Mouse (Mus musculus): ENCODE measurements around the gene Dpagt1. TPM values are rescaled to one million over a fixed set of nuclear protein-coding genes. Genes with fewer than 3 reads are reported as not detected.

Dpagt1 gene
- polyA plus RNA-seq, 1 experiment from 2014 or later = 38.0 TPM

- H3K36me3 ChIP-seq = peaks cover 17% of the 10 kb centered on the region
- H3K4me2 ChIP-seq = no peak overlapping the region
- ATAC-seq (ENCODE audit: insufficient number of reproducible peaks, low FRiP score, low TSS enrichment, low read depth) = no peak
- H3K4me1 ChIP-seq = peaks cover 22% of the 10 kb centered on the region
- 68% methylated on average over 2 of the region's 2 CpGs for WGBS
- H3K27me3 ChIP-seq = no peaks in the 10 kb centered on the region
- no peaks in the 10 kb centered on the region for H3K9me3 ChIP-seq
- no peak overlapping the region for H3K9ac ChIP-seq
- H3K4me3 ChIP-seq = no peak overlapping the region
- H3K27ac ChIP-seq = no peak overlapping the region
Measured at GRCm38 (mm10) chr9:44307248-44307647, 18.6 kb upstream of the Dpagt1 start.

- 64% methylated on average over 3 of the region's 3 CpGs for WGBS
- peaks cover 31% of the 10 kb centered on the region for H3K36me3 ChIP-seq
- no peak overlapping the region for H3K4me3 ChIP-seq
- no peak for ATAC-seq (ENCODE audit: insufficient number of reproducible peaks, low FRiP score, low TSS enrichment, low read depth)
- no peak overlapping the region for H3K4me2 ChIP-seq
- H3K27me3 ChIP-seq = no peaks in the 10 kb centered on the region
- H3K9me3 ChIP-seq = no peaks in the 10 kb centered on the region
- H3K9ac ChIP-seq = no peak overlapping the region
- H3K27ac ChIP-seq = no peak overlapping the region
- H3K4me1 ChIP-seq = peaks cover 9% of the 10 kb centered on the region
Measured at GRCm38 (mm10) chr9:44309756-44310155, 16.1 kb upstream of the Dpagt1 start.

DNA sequence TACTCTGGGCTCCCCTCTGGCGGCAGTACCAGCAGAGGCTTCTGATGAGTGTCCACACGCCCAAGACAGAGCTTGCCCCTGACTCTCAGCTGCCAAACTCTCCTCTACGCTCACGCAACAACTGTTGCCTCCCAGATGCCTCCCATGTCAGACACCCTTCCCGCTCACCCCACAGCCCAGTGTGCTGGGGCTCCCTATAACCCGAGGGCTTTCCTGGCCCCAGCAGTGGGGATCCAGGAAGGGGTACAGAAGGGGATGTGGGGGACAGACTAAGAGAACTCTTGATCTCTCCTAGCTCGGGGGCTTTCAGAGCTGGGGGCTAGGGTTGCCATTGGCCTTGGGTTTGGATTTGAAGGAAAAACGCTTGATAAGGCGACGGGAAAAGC lies 15.1 kb upstream of the Dpagt1 start:
- no peak overlapping the region for H3K27ac ChIP-seq
- no peaks in the 10 kb centered on the region for H3K27me3 ChIP-seq
- no peak overlapping the region for H3K9ac ChIP-seq
- 38% methylated on average over 10 of the region's 10 CpGs for WGBS
- no peaks in the 10 kb centered on the region for H3K9me3 ChIP-seq
- no peak overlapping the region for H3K4me3 ChIP-seq
- no peak for ATAC-seq (ENCODE audit: insufficient number of reproducible peaks, low FRiP score, low TSS enrichment, low read depth)
- peaks cover 7% of the 10 kb centered on the region; the same call in 1 of the 2 replicates for H3K4me1 ChIP-seq
- H3K36me3 ChIP-seq = peaks cover 41% of the 10 kb centered on the region
- H3K4me2 ChIP-seq = 0 out of 2 replicates have a peak overlapping the region, but pooled peaks have one; percentile 11

GRCm38 (mm10) chr9:44311136-44312134 lies 14.4 kb upstream of the Dpagt1 start:
- peaks cover 7% of the 10 kb centered on the region; the same call in 1 of the 2 replicates for H3K4me1 ChIP-seq
- peak overlapping the region; percentile 33 for H3K27ac ChIP-seq
- no peak overlapping the region for H3K4me3 ChIP-seq
- 0 out of 2 replicates have a peak overlapping the region, but pooled peaks have one; percentile 11 for H3K4me2 ChIP-seq
- no peaks in the 10 kb centered on the region for H3K27me3 ChIP-seq
- WGBS = 17% methylated on average over 27 of the region's 27 CpGs
- H3K36me3 ChIP-seq = peaks cover 48% of the 10 kb centered on the region
- H3K9ac ChIP-seq = no peak overlapping the region
- no peak for ATAC-seq (ENCODE audit: insufficient number of reproducible peaks, low FRiP score, low TSS enrichment, low read depth)
- no peaks in the 10 kb centered on the region for H3K9me3 ChIP-seq

DNA sequence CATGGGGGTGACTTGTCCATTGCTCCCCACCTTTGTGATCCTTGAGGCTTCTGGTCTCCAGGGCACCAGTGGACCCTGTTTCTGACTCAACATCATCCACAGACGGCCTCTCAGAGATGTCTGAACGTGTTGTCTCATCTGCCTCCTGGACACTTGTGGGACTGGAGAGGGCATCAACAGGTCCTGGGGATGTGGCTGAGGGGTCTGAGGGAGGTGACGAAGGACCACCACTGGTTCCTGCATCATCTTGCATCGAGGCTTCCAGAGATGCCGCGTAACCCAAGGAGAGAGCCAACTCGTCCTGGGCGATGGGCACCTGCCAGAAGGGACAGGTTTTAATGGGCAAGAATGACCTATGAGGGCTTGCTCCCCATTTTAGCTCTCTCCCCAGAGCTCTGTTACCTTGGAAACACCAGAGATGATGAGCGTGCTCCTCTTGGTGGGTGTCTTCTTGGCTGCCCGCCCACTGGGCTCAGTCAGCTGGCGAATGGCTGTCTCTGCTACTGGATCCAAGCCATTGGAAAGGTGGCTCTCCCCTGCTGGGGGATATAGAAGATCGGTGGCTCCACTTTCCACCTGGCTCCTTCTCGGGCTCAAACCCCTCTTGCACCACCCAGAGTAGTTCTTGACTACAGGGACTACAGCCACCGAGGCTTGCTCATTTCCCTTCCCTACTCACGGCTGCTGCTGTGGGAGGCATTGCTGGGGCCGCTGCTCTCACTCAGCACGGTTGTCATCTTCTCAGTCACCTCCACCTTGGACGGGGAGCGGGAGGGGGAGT lies 12.2 kb upstream of the Dpagt1 start:
- no peak overlapping the region for H3K27ac ChIP-seq
- no peak overlapping the region for H3K9ac ChIP-seq
- H3K4me2 ChIP-seq = no peak overlapping the region
- 84% methylated on average over 19 of the region's 19 CpGs for WGBS
- H3K4me3 ChIP-seq = no peak overlapping the region
- no peaks in the 10 kb centered on the region for H3K9me3 ChIP-seq
- peaks cover 15% of the 10 kb centered on the region for H3K4me1 ChIP-seq
- H3K36me3 ChIP-seq = peaks cover 55% of the 10 kb centered on the region
- no peak for ATAC-seq (ENCODE audit: insufficient number of reproducible peaks, low FRiP score, low TSS enrichment, low read depth)
- H3K27me3 ChIP-seq = no peaks in the 10 kb centered on the region

GRCm38 (mm10) chr9:44314257-44314547 lies 11.6 kb upstream of the Dpagt1 start:
- no peak overlapping the region for H3K27ac ChIP-seq
- H3K9me3 ChIP-seq = no peaks in the 10 kb centered on the region
- H3K4me1 ChIP-seq = peaks cover 21% of the 10 kb centered on the region
- no peak overlapping the region for H3K9ac ChIP-seq
- H3K36me3 ChIP-seq = peaks cover 55% of the 10 kb centered on the region
- H3K27me3 ChIP-seq = no peaks in the 10 kb centered on the region
- WGBS = 80% methylated on average over 4 of the region's 4 CpGs
- H3K4me3 ChIP-seq = no peak overlapping the region
- no peak overlapping the region for H3K4me2 ChIP-seq
- no peak for ATAC-seq (ENCODE audit: insufficient number of reproducible peaks, low FRiP score, low TSS enrichment, low read depth)

DNA sequence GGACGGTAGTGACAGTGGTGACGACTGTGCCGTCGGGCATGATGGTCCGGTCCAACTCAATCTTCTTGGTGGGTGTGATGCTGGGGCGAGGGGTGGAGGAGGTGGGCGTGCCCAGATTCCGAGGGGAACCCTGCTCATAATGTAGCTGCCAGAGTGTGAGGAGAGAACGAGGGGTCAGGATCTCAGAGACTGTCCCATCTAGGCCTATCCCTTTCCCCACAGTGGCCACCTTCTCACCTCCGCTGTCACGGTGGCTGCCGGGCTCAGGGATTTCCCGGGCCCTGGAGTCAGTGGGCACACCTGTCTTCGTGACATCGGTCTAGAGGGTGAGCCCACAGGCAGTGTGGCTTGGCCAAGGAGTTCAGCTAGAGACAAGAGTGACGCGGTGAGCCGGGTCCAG lies 10.9 kb upstream of the Dpagt1 start:
- no peak for ATAC-seq (ENCODE audit: insufficient number of reproducible peaks, low FRiP score, low TSS enrichment, low read depth)
- no peak overlapping the region for H3K4me2 ChIP-seq
- H3K4me3 ChIP-seq = no peak overlapping the region
- peaks cover 24% of the 10 kb centered on the region for H3K4me1 ChIP-seq
- H3K9me3 ChIP-seq = no peaks in the 10 kb centered on the region
- WGBS = 92% methylated on average over 18 of the region's 18 CpGs
- H3K27ac ChIP-seq = no peak overlapping the region
- no peak overlapping the region for H3K9ac ChIP-seq
- no peaks in the 10 kb centered on the region for H3K27me3 ChIP-seq
- peaks cover 55% of the 10 kb centered on the region for H3K36me3 ChIP-seq

- no peak overlapping the region for H3K9ac ChIP-seq
- WGBS = 69% methylated on average over 4 of the region's 4 CpGs
- no peaks in the 10 kb centered on the region for H3K9me3 ChIP-seq
- H3K36me3 ChIP-seq = peaks cover 47% of the 10 kb centered on the region
- no peaks in the 10 kb centered on the region for H3K27me3 ChIP-seq
- ATAC-seq (ENCODE audit: insufficient number of reproducible peaks, low FRiP score, low TSS enrichment, low read depth) = no peak
- no peak overlapping the region for H3K4me3 ChIP-seq
- H3K27ac ChIP-seq = no peak overlapping the region
- peaks cover 24% of the 10 kb centered on the region for H3K4me1 ChIP-seq
- H3K4me2 ChIP-seq = no peak overlapping the region
Measured at GRCm38 (mm10) chr9:44317452-44317851, 8.4 kb upstream of the Dpagt1 start.

DNA sequence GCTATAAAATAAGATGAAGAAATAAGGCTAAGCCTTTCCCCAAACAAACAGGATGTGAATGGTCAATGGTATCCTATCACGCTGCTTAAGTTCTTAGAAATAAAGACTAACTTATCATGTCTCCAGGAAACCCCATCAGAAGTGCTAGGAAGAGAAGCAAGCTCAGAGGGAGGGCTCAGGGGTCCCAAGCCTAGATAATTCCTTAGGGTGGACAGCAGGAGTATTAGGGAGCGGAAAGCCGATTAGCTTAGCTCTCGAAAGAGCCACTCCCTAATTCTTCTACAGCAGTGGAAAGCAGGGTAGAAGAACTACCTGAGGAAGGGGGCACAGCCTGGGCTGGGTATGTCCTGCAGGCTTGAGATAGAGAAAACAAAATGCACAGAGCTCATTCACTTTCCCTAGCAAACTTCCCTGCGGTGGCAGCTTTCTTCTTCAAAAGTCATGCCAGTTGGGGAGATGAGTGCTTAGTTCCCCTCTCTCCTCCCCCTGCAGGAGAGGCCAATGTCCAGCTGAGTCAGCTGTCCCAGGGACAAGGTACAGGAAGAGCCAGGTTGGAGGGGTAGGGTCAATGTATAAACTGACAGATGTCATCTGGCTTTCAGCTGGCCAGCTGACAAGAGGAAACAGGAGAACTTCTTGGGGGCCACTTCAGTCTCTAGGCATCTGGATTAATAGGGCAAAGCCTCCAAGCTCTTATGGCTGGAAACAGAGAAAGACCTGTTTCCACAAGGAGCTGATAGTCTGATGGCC lies 7.6 kb upstream of the Dpagt1 start:
- no peaks in the 10 kb centered on the region for H3K9me3 ChIP-seq
- peak overlapping the region; percentile 92 for H3K4me3 ChIP-seq
- peak overlapping the region; percentile 94 for H3K4me2 ChIP-seq
- no peak for ATAC-seq (ENCODE audit: insufficient number of reproducible peaks, low FRiP score, low TSS enrichment, low read depth)
- H3K4me1 ChIP-seq = peaks cover 24% of the 10 kb centered on the region
- 73% methylated on average over 5 of the region's 5 CpGs for WGBS
- H3K27me3 ChIP-seq = no peaks in the 10 kb centered on the region
- no peak overlapping the region for H3K9ac ChIP-seq
- H3K27ac ChIP-seq = no peak overlapping the region
- peaks cover 39% of the 10 kb centered on the region for H3K36me3 ChIP-seq

DNA sequence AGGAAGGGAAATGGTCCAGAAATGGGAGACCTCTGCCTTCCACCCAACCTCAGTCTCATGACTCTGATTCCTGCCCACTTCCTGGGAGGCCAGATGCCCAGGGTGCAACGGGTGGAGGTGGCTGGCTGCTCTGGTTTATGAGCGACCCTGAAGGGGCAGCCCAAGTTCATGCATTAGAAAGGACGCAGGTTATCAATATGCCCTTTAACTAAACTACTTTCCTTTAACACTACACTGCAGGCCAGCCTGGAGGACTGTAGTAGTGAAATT lies 7.1 kb upstream of the Dpagt1 start:
- peak overlapping the region; percentile 94 for H3K4me2 ChIP-seq
- WGBS = 21% methylated on average over 3 of the region's 3 CpGs
- no peak overlapping the region for H3K9ac ChIP-seq
- H3K27me3 ChIP-seq = no peaks in the 10 kb centered on the region
- H3K9me3 ChIP-seq = no peaks in the 10 kb centered on the region
- H3K27ac ChIP-seq = no peak overlapping the region
- no peak for ATAC-seq (ENCODE audit: insufficient number of reproducible peaks, low FRiP score, low TSS enrichment, low read depth)
- H3K4me1 ChIP-seq = peaks cover 24% of the 10 kb centered on the region
- peak overlapping the region; percentile 92 for H3K4me3 ChIP-seq
- H3K36me3 ChIP-seq = peaks cover 34% of the 10 kb centered on the region

DNA sequence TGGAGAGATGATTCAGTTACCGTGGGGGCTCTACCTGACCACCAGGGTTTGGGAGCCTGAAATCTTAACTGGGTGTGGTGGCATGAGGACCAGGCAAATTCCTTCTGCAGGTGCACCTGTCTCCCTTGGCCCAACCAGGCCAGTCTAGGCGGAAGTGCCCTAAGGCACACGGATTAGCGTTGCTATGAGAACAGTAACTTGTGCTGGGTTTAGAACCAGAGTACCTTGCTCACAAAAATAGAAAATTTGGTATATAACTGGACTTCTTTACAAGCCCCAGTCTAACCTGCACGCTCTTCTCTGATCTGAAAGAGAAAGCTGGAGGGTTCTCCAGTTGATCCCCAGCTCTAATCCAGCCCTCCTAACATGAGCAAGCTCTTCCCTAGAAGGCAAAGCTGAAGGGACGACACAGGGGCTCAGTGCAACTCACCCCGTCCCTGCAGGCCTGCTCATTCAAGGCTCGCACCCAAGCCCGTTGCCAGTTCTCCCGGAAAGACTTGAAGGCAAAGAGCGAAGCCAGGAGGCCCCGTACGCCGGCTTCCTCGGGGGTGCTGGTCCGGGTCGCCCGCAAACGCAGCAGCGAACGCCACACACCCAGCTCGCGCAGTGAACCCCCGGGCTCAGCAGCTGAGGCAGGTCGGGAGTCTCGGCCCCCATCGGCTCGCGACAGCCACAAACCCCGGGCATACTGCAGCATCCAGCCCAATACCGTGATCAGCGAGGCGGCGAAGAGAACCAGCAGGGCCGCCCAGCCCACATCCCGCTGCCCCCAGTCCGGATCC lies 6.5 kb upstream of the Dpagt1 start:
- Histone ChIP-seq H3K27me3 (no peaks in the 10 kb centered on the region), H3K9ac (peak overlapping the region; percentile 82), H3K36me3 (peaks cover 29% of the 10 kb centered on the region), H3K27ac (peak overlapping the region; percentile 73), H3K9me3 (no peaks in the 10 kb centered on the region), H3K4me2 (peak overlapping the region; percentile 94), H3K4me1 (peaks cover 24% of the 10 kb centered on the region), H3K4me3 (peak overlapping the region; percentile 92)
- 2% methylated on average over 37 of the region's 37 CpGs for whole genome bisulfite sequencing
- no peak for ATAC-seq (ENCODE audit: insufficient number of reproducible peaks, low FRiP score, low TSS enrichment, low read depth)

Measured in limb, embryonic 15.5 days (tissue).